Mouse (Mus musculus): Measurements from ENCODE around the gene Lama2. TPM values are rescaled to one million over a fixed set of nuclear protein-coding genes. Genes with fewer than 3 reads are reported as not detected.
"Not testable (repeated sequence)": the region's sequence is repeated elsewhere in the genome, so short reads cannot be mapped to it uniquely, and the experiment has no call there.

The Lama2 gene
- polyA plus RNA-seq, 1 experiment, result 2.7 TPM

DNA sequence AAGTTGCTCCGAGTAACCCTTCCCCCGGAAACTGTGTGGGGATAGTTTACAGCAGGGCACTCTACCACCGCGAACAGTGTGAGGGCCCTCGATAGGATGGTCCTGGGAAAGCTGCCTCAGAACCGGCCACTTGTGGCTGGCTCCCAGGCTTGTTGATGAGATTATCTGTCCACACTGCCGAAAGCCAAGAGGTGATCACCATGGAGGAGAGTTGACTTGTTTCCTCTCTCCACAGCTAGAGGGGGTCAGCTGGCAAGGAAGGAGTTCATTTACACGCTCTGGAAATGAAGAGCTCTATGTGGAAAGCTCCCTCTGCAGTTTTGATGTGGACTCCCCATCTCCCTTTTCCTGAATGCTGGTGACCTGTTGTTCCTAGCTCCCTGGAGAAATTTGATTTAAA is 669.9 kb downstream of the Lama2 start:
- TF ChIP-seq CTCF (IDR thresholded peaks at IDR 0.05; ENCODE audit: extremely low read depth, insufficient read depth, insufficient read length, insufficient replicate concordance) (no peak), POLR2A (IDR thresholded peaks at IDR 0.05; ENCODE audit: low read depth, low read length) (no peak)
- no peak overlapping the region for H3K27ac ChIP-seq (ENCODE audit: insufficient read depth, low read length)
- no peak overlapping the region for H3K4me3 ChIP-seq (ENCODE audit: extremely low read depth, insufficient read depth, insufficient read length)
- H3K27me3 ChIP-seq (ENCODE audit: control insufficient read depth, insufficient read depth, low read length), result no peaks in the 10 kb centered on the region
- no peaks in the 10 kb centered on the region for H3K36me3 ChIP-seq (ENCODE audit: control insufficient read depth, insufficient read depth, low read length)
- H3K4me1 ChIP-seq (ENCODE audit: control insufficient read depth, insufficient read depth, insufficient read length), result no peaks in the 10 kb centered on the region
- WGBS, result 80% methylated on average over 8 of the region's 8 CpGs
- no peak for DNase-seq (ENCODE audit: low read depth in 1 of 2, low spot score in 2 of 2)

- no peak for TF ChIP-seq CTCF (IDR thresholded peaks at IDR 0.05; ENCODE audit: extremely low read depth, insufficient read depth, insufficient read length, insufficient replicate concordance)
- H3K4me3 ChIP-seq (ENCODE audit: extremely low read depth, insufficient read depth, insufficient read length), result no peak overlapping the region
- H3K27ac ChIP-seq (ENCODE audit: insufficient read depth, low read length), result no peak overlapping the region
- no peak for DNase-seq (ENCODE audit: low read depth in 1 of 2, low spot score in 2 of 2)
- H3K4me1 ChIP-seq (ENCODE audit: control insufficient read depth, insufficient read depth, insufficient read length), result no peaks in the 10 kb centered on the region
- no peaks in the 10 kb centered on the region for H3K36me3 ChIP-seq (ENCODE audit: control insufficient read depth, insufficient read depth, low read length)
- no peaks in the 10 kb centered on the region for H3K27me3 ChIP-seq (ENCODE audit: control insufficient read depth, insufficient read depth, low read length)
- WGBS, result 76% methylated on average over 2 of the region's 2 CpGs
Measured at GRCm38 (mm10) chr10:26948331-26948730, 671.2 kb downstream of the Lama2 start.

GRCm38 (mm10) chr10:26939549-26939948 is 680.0 kb downstream of the Lama2 start:
- Histone ChIP-seq H3K27me3 (ENCODE audit: control insufficient read depth, insufficient read depth, low read length) (no peaks in the 10 kb centered on the region), H3K27ac (ENCODE audit: insufficient read depth, low read length) (no peak overlapping the region), H3K4me1 (ENCODE audit: control insufficient read depth, insufficient read depth, insufficient read length) (no peaks in the 10 kb centered on the region), H3K4me3 (ENCODE audit: extremely low read depth, insufficient read depth, insufficient read length) (no peak overlapping the region), H3K36me3 (ENCODE audit: control insufficient read depth, insufficient read depth, low read length) (no peaks in the 10 kb centered on the region)
- no peak for TF ChIP-seq CTCF (IDR thresholded peaks at IDR 0.05; ENCODE audit: extremely low read depth, insufficient read depth, insufficient read length, insufficient replicate concordance)
- TF ChIP-seq POLR2A (IDR thresholded peaks at IDR 0.05; ENCODE audit: low read depth, low read length), result no peak
- no peak for DNase-seq (ENCODE audit: low read depth in 1 of 2, low spot score in 2 of 2)
- 84% methylated on average over 1 of the region's 1 CpGs for WGBS

DNA sequence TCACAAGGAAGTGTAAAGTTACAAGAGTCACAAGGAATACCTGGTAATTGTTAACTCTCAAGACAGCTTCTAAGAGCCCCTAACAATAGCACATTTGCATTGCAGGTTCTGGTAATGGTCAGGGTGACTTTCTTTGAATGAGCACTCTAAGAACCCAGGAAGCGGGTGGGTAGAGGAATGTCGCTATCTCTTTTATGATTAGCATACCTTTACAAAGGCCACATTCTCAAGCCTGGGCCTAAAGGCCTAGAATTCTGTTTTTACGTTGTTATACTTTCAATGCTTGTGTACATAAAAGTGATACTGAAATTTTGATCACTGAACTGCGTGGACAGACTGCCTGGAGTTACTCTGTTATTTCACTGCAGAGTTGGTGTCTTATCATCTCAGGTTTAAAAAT is 681.1 kb downstream of the Lama2 start:
- H3K36me3 ChIP-seq (ENCODE audit: control insufficient read depth, insufficient read depth, low read length); H3K27ac ChIP-seq (ENCODE audit: insufficient read depth, low read length); H3K4me1 ChIP-seq (ENCODE audit: control insufficient read depth, insufficient read depth, insufficient read length); H3K27me3 ChIP-seq (ENCODE audit: control insufficient read depth, insufficient read depth, low read length); DNase-seq (ENCODE audit: low read depth in 1 of 2, low spot score in 2 of 2); H3K4me3 ChIP-seq (ENCODE audit: extremely low read depth, insufficient read depth, insufficient read length): not testable (repeated sequence)
- WGBS, result 90% methylated on average over 4 of the region's 4 CpGs

DNA sequence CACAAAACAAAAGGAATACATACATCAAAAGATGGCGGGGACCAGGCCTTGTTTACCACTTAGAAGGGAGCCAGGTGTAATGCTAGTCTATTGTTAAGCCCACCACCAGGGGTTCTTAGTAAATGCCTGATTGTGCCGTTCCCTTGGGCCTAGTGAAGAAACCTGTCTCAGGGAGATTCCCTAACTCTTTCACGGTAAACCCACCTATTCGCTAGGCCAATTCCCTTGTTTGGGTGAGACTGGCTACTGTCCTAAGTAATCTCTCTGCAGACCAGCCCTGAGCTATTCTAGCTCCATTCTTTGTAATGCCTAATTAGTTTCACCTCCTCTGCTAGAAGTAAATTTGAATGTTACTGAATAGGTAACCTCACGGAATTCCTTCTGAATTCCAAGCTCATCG is 683.5 kb downstream of the Lama2 start:
- H3K27me3 ChIP-seq (ENCODE audit: control insufficient read depth, insufficient read depth, low read length); H3K4me3 ChIP-seq (ENCODE audit: extremely low read depth, insufficient read depth, insufficient read length); H3K27ac ChIP-seq (ENCODE audit: insufficient read depth, low read length); H3K36me3 ChIP-seq (ENCODE audit: control insufficient read depth, insufficient read depth, low read length); DNase-seq (ENCODE audit: low read depth in 1 of 2, low spot score in 2 of 2); H3K4me1 ChIP-seq (ENCODE audit: control insufficient read depth, insufficient read depth, insufficient read length): not testable (repeated sequence)
- WGBS, result 94% methylated on average over 6 of the region's 6 CpGs

All from spleen, adult 2 months (tissue).